Mouse (Mus musculus): ENCODE data around the gene Cnnm4. TPM values are rescaled to one million over a fixed set of nuclear protein-coding genes. Genes with fewer than 3 reads are reported as not detected.
A peak's percentile ranks its signal among the peaks of the same experiment; 100 is the strongest.

Cnnm4 gene
- polyA plus RNA-seq, 1 experiment from 2014 or later = 9.3 TPM

- ATAC-seq = no peak
- 83% methylated on average over 6 of the region's 6 CpGs for WGBS
- 0 out of 2 replicates have a peak, but pooled peaks cover 5% of the 10 kb centered on the region for H3K9me3 ChIP-seq (ENCODE audit: low read length)
- H3K27ac ChIP-seq (ENCODE audit: low read length) = no peak overlapping the region
- no peak overlapping the region for H3K4me2 ChIP-seq (replicated peaks; ENCODE audit: low read depth, low read length)
- H3K36me3 ChIP-seq (ENCODE audit: insufficient read depth, low read length) = no peaks in the 10 kb centered on the region
- no peak overlapping the region for H3K4me3 ChIP-seq (ENCODE audit: low read depth, low read length)
- TF ChIP-seq CTCF (IDR thresholded peaks at IDR 0.05) = peak; percentile 32
- no peak for TF ChIP-seq EP300 (IDR thresholded peaks at IDR 0.05)
- H3K27me3 ChIP-seq (replicated peaks; ENCODE audit: insufficient read depth, low read length) = no peaks in the 10 kb centered on the region
- no peak overlapping the region for H3K9ac ChIP-seq (replicated peaks; ENCODE audit: low read depth)
- no peak for DNase-seq (ENCODE audit: low spot score)
- no peaks in the 10 kb centered on the region for H3K4me1 ChIP-seq (ENCODE audit: insufficient read depth, low read depth, low read length)
Observed at GRCm38 (mm10) chr1:36454055-36454815, 17.2 kb upstream of the Cnnm4 start.

GRCm38 (mm10) chr1:36457388-36458014, 13.9 kb upstream of the Cnnm4 start:
- no peaks in the 10 kb centered on the region for H3K4me1 ChIP-seq (ENCODE audit: insufficient read depth, low read depth, low read length)
- WGBS = 12% methylated on average over 7 of the region's 7 CpGs
- TF ChIP-seq CTCF (IDR thresholded peaks at IDR 0.05) (no peak), EP300 (IDR thresholded peaks at IDR 0.05) (peak; percentile 44; the same call in 1 of the 2 replicates)
- no peaks in the 10 kb centered on the region for H3K36me3 ChIP-seq (ENCODE audit: insufficient read depth, low read length)
- H3K27ac ChIP-seq (ENCODE audit: low read length) = no peak overlapping the region
- no peaks in the 10 kb centered on the region for H3K27me3 ChIP-seq (replicated peaks; ENCODE audit: insufficient read depth, low read length)
- DNase-seq (ENCODE audit: low spot score) (peak; percentile 39), ATAC-seq (peak; percentile 43)
- H3K9me3 ChIP-seq (ENCODE audit: low read length) = 0 out of 2 replicates have a peak, but pooled peaks cover 5% of the 10 kb centered on the region
- no peak overlapping the region for H3K4me3 ChIP-seq (ENCODE audit: low read depth, low read length)
- H3K4me2 ChIP-seq (replicated peaks; ENCODE audit: low read depth, low read length) = no peak overlapping the region
- no peak overlapping the region for H3K9ac ChIP-seq (replicated peaks; ENCODE audit: low read depth)

- no peak overlapping the region for H3K4me3 ChIP-seq (ENCODE audit: low read depth, low read length)
- H3K9me3 ChIP-seq (ENCODE audit: low read length) = 0 out of 2 replicates have a peak, but pooled peaks cover 5% of the 10 kb centered on the region
- TF ChIP-seq EP300 (IDR thresholded peaks at IDR 0.05) (no peak), CTCF (IDR thresholded peaks at IDR 0.05) (no peak)
- no peak overlapping the region for H3K27ac ChIP-seq (ENCODE audit: low read length)
- no peak for DNase-seq (ENCODE audit: low spot score)
- H3K9ac ChIP-seq (replicated peaks; ENCODE audit: low read depth) = no peak overlapping the region
- ATAC-seq = no peak
- H3K4me1 ChIP-seq (ENCODE audit: insufficient read depth, low read depth, low read length) = no peaks in the 10 kb centered on the region
- no peak overlapping the region for H3K4me2 ChIP-seq (replicated peaks; ENCODE audit: low read depth, low read length)
- WGBS = 59% methylated on average over 5 of the region's 5 CpGs
- no peaks in the 10 kb centered on the region for H3K36me3 ChIP-seq (ENCODE audit: insufficient read depth, low read length)
- H3K27me3 ChIP-seq (replicated peaks; ENCODE audit: insufficient read depth, low read length) = no peaks in the 10 kb centered on the region
Observed at GRCm38 (mm10) chr1:36458169-36458568, 13.3 kb upstream of the Cnnm4 start.

- 13% methylated on average over 2 of the region's 2 CpGs for WGBS
- ATAC-seq = no peak
- Histone ChIP-seq H3K4me2 (replicated peaks; ENCODE audit: low read depth, low read length) (no peak overlapping the region), H3K27ac (ENCODE audit: low read length) (no peak overlapping the region), H3K9me3 (ENCODE audit: low read length) (no peaks in the 10 kb centered on the region), H3K4me1 (ENCODE audit: insufficient read depth, low read depth, low read length) (no peaks in the 10 kb centered on the region), H3K9ac (replicated peaks; ENCODE audit: low read depth) (no peak overlapping the region), H3K4me3 (ENCODE audit: low read depth, low read length) (no peak overlapping the region), H3K36me3 (ENCODE audit: insufficient read depth, low read length) (no peaks in the 10 kb centered on the region), H3K27me3 (replicated peaks; ENCODE audit: insufficient read depth, low read length) (no peaks in the 10 kb centered on the region)
- no peak for DNase-seq (ENCODE audit: low spot score)
- TF ChIP-seq EP300 (IDR thresholded peaks at IDR 0.05) = no peak
- no peak for TF ChIP-seq CTCF (IDR thresholded peaks at IDR 0.05)
Observed at GRCm38 (mm10) chr1:36461829-36462228, 9.6 kb upstream of the Cnnm4 start.

GRCm38 (mm10) chr1:36465641-36466160, 5.7 kb upstream of the Cnnm4 start:
- Histone ChIP-seq H3K36me3 (ENCODE audit: insufficient read depth, low read length) (no peaks in the 10 kb centered on the region), H3K4me3 (ENCODE audit: low read depth, low read length) (no peak overlapping the region), H3K9me3 (ENCODE audit: low read length) (no peaks in the 10 kb centered on the region), H3K9ac (replicated peaks; ENCODE audit: low read depth) (no peak overlapping the region), H3K4me1 (ENCODE audit: insufficient read depth, low read depth, low read length) (no peaks in the 10 kb centered on the region), H3K27me3 (replicated peaks; ENCODE audit: insufficient read depth, low read length) (no peaks in the 10 kb centered on the region), H3K4me2 (replicated peaks; ENCODE audit: low read depth, low read length) (no peak overlapping the region), H3K27ac (ENCODE audit: low read length) (no peak overlapping the region)
- no peak for ATAC-seq
- TF ChIP-seq CTCF (IDR thresholded peaks at IDR 0.05) = no peak
- no peak for TF ChIP-seq EP300 (IDR thresholded peaks at IDR 0.05)
- WGBS = 17% methylated on average over 4 of the region's 4 CpGs
- DNase-seq (ENCODE audit: low spot score) = no peak

- no peaks in the 10 kb centered on the region for H3K9me3 ChIP-seq (ENCODE audit: low read length)
- no peaks in the 10 kb centered on the region for H3K36me3 ChIP-seq (ENCODE audit: insufficient read depth, low read length)
- WGBS = 69% methylated on average over 5 of the region's 5 CpGs
- H3K4me1 ChIP-seq (ENCODE audit: insufficient read depth, low read depth, low read length) = peaks cover 3% of the 10 kb centered on the region; the same call in 1 of the 2 replicates
- H3K9ac ChIP-seq (replicated peaks; ENCODE audit: low read depth) = no peak overlapping the region
- TF ChIP-seq CTCF (IDR thresholded peaks at IDR 0.05) (no peak), EP300 (IDR thresholded peaks at IDR 0.05) (no peak)
- DNase-seq (ENCODE audit: low spot score) = no peak
- H3K4me3 ChIP-seq (ENCODE audit: low read depth, low read length) = no peak overlapping the region
- H3K4me2 ChIP-seq (replicated peaks; ENCODE audit: low read depth, low read length) = no peak overlapping the region
- H3K27me3 ChIP-seq (replicated peaks; ENCODE audit: insufficient read depth, low read length) = no peaks in the 10 kb centered on the region
- H3K27ac ChIP-seq (ENCODE audit: low read length) = no peak overlapping the region
- no peak for ATAC-seq
Observed at GRCm38 (mm10) chr1:36467446-36467845, 4.0 kb upstream of the Cnnm4 start.

All from lung, postnatal 0 days (tissue).